Mouse (Mus musculus) adrenal gland, postnatal 25 days (tissue): ENCODE measurements around the gene Zc3hav1l. TPM values are rescaled to one million over a fixed set of nuclear protein-coding genes. Genes with fewer than 3 reads are reported as not detected.

Experiments
- total RNA-seq: library from RNA; stranded (reverse); gene quantifications from 2 replicates; pipeline ENCODE4 v1.2.3, GENCODE M21; 2021

The Zc3hav1l gene
- total RNA-seq, 1 experiment from 2014 or later = 4.9 TPM

Other genes with a start within 250 kb of the Zc3hav1l start
- not detected in 2 replicates for gene Tmem213, start 190.0 kb downstream of the Zc3hav1l start, total RNA-seq
- 0.76 and 0.79 TPM in 2 replicates for gene Atp6v0a4, start 174.7 kb downstream of the Zc3hav1l start, total RNA-seq
- gene D630045J12Rik, start 45.2 kb downstream of the Zc3hav1l start, total RNA-seq = 4.3 and 5.1 TPM in 2 replicates
- gene Zc3hav1, start 55.3 kb upstream of the Zc3hav1l start, total RNA-seq = 64.6 and 70.3 TPM in 2 replicates
- 2.5 and 2.7 TPM in 2 replicates for gene Ttc26, start 82.2 kb upstream of the Zc3hav1l start, total RNA-seq
- gene Ubn2, start 134.7 kb upstream of the Zc3hav1l start, total RNA-seq = 34.2 and 39.3 TPM in 2 replicates
- 102 and 114 TPM in 2 replicates for gene Fmc1, start 234.2 kb upstream of the Zc3hav1l start, total RNA-seq